Mouse (Mus musculus): ENCODE measurements around the gene Ing4.
"Not testable (repeated sequence)": the region's sequence is repeated elsewhere in the genome, so short reads cannot be mapped to it uniquely, and the experiment has no call there.

Gene Ing4

DNA sequence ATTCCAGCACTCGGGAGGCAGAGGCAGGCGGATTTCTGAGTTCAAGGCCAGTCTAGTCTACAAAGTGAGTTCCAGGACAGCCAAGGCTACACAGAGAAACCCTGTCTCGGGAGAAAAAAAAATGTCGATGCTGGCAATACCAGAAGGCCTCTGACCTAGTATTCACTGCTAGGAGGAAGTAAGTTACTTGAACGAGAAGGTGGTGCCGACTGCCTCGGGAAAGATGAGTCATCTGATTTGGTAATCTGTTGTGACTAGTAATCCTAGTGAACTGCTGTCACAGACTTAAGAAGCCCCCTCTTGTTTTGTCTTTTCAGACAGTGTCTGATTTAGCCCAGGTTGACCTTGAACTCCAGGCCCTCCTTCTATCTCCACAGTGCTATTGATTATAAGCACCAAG, 1.5 kb downstream of the Ing4 start:
- DNase-seq (ENCODE audit: low spot score), result peak; percentile 25

DNA sequence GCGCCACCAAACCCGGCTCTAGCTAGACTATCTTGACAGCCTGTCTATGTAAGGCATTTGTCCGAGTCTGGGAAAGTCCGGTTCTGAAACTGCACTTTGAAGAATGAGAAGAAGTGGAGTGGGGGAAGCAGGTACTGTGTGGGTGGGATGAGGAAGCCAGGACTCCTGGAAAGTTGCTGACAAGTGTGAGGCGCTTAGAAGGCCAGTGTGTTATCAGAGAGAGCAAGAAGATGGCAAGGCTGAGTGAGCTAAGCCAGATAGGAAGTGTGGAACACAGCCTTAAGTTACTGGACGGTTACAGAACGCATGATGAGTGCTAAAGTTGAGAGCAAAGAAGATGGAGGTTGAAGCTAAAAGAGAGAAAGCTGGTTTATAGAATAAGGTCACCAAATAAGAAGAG, 2.5 kb downstream of the Ing4 start:
- no peak for DNase-seq (ENCODE audit: low spot score)

DNA sequence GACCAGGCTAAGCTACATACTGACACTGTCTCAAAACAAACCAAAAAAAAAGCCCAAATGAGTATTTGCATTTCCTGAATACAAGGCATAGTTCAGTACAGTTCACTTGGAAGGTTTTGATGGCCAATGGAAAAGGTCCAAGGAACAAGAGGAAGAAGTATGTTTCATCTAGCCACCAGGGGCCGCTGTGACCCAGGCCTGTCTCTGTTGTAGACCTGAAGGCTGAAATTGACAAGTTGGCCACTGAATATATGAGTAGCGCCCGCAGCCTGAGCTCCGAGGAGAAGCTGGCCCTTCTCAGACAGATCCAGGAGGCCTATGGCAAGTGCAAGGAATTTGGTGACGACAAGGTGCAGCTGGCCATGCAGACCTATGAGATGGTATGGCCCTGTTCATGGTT, 7.1 kb downstream of the Ing4 start:
- DNase-seq (ENCODE audit: low spot score), result peak; percentile 86

DNA sequence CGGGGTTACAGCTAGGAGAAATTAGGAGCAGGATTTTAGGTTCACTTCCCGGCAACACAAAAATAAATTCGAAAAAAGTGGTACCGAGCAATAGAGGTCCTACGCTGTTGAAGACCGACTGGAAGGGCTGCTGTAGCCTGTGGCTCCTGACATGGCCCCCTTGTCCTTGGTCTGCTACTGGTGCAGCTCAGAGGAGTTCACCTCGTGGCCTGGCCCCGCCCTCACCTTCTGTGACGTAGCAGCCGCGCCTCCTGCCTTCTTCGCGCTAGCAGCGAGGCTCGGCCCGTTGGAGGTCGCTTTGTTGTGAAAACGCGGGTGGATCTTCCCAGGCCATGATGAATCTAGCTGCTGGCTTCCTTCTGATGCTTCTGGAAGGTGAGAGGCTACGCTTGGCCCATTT, 10.1 kb downstream of the Ing4 start, which contains the start of gene Acrbp:
Gene Acrbp, plus strand, starts transcription at position 12 of the 400 bp plus-strand sequence.
- no peak for DNase-seq (ENCODE audit: low spot score)

DNA sequence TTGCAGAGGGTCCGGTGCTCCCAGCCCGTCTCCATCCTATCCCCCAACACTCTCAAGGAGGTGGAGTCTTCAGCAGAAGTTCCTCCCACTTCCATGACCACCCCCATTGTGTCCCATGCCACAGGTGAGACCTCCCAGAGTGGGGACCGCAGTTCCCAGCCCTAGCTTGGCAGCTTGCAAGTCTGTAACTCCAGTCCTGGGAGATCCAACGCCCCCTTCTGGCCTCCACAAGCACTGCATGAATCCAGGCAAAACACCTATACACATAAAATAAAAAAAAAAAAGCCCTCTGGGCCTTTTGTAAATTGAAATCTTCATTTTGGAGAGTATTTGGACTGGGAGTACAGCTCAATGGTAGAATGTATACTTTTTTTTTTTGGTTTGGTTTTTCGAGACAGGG, 11.7 kb downstream of the Ing4 start:
- peak; percentile 20 for DNase-seq (ENCODE audit: low spot score)

DNA sequence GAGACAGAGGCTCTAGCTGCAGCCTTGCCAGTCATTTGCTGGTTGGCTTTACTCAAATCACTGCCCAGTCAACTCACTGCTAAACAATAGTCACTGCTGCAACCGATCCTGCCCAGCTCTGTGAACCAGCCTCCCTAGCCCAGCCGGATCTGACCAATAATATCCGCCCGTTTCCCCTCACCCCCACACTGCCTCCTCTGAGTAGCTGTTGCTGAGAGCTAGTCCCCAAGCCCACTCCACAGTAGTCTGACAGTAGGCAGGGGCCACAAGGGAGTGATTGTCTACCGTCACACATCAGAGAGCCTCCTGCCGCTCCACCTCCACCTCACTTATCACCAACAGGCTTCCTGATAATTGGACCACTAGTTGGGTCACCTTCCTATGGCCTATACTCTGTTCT, 21.9 kb downstream of the Ing4 start:
- DNase-seq (ENCODE audit: low spot score), result no peak

DNA sequence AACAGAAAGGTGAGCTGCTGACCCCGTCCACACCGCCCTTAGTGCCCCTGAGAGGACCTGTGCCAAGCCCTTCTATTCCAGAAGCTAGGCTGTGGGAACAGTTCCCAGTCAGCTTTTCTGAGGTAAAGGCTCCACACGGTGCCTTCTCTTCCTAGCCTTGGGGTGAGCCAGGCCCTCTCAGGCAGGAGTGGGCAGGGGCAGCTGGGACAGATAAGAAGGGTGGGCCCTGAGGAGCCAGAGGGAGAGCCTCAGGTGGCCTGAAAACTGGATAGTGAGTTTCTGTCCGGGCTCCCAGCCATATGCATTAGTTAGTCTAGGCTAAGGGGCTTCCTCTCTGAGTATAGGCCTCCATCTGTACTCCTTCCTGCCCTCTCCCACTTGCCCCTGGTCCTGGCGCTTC, 23.0 kb downstream of the Ing4 start:
- no peak for DNase-seq (ENCODE audit: low spot score)

DNA sequence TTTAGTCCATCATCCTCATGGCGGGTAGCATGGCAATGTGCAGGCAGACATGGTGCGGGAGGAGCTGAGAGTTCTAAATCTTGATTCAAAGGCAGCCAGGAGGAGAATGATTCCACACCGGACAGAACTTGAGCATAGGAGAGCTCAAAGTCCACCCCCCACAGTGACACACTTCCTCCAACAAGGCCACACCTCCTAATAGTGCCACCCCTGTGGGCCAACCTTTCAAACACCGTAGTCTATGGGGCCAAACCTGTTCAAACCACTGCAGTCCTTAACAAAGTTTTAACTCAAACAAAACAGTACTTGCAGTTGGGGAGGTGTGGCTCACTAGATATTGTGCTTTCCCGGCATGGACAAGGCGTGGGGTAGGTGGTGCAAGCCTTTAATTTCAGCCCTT, 24.3 kb downstream of the Ing4 start:
- no peak for DNase-seq (ENCODE audit: low spot score)

DNA sequence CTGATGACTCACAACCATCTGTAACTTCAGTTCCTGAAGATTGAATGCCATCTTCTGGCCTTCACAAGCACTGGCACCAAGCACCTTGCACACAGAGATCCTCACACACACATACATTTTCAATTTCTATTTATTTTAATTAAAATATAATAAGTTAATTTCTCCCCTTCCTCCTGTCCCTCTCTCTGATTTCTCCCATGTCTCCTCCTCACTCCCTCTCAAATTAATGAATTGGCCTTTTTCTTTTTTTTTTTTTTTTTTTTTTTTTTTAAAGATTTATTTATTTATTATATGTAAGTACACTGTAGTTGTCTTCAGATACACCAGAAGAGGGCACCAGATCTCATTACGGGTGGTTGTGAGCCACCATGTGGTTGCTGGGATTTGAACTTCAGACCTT, 25.7 kb downstream of the Ing4 start:
- not testable (repeated sequence) for DNase-seq (ENCODE audit: low spot score)

DNA sequence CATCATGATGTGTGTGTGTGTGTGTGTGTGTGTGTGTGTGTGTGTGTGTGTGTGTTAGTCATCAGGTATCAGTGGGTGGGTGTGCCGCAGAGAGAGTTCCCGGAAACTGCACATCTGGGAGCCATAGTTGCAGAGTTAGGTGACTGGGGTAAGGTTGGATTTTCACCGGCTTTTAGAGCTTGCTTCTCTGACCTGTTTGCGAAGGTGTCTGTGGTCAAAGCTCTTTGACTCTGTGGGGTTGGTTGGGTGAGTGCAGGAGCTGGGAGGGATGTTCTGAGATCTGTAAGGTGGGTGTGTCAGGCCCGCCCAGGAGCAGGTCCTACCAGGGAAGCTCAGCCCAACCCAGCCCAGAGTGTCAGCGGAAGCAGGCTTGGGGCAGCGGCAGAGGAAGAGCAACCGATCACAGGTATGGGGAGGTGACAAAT, 28.0 kb downstream of the Ing4 start, which contains the start of gene Lpar5:
Gene Lpar5, plus strand, starts transcription at position 350 of the 425 bp plus-strand sequence.
- DNase-seq (ENCODE audit: low spot score), result no peak

DNA sequence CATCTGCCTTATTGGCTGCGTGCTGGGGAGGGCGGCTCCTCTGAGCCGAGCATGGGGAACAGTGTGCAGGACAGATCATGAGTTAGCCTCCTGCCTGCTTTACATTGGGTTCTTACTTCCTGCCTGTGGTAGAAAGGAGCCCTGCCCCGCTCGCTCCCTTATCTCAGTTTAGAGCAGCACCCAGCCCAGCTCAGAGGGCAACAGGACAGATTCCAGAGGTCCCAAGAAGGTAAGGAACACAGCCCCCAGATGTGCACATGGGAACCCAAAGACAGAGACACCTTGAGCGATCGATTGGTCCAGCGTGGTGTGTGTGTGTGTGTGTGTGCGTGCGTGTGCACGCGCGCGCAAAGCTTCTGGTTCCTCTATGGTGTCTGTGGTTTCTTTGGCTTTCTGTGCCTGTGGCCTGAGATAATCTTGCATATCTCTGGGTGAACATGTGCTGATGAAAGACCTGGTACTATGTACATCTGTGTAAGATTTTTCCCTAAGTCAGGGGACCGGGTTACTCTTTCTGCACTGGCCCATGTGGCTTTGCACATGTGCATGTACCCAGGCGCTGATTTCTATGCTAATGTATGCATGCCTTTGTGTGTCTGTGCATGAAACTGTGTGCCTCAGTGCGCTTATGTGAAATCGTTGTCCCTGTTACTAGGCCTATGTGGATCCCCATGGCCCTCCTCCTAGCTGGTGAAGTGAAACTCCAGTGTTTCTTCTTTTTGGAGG, 31.8 kb downstream of the Ing4 start:
- peak; percentile 72 for DNase-seq (ENCODE audit: low spot score)

DNA sequence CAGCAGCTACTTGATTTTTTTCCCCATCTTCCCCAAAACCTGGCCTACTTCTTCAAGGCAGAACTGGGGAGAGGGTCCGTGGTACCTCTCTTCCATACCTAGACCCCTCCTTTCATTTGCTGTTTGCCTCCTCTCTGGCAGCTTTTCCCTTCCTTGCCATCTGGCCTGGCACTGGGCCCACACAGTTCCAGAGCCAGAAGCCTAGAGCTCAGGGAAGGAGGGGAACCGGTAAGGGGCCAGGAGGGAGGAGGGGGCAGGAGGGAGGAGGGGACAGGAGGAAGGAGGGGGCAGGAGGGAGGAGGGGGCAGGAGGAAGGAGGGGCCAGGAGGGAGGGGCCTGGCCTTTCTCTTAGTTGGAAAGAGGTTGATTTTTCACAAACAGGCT, 32.3 kb downstream of the Ing4 start:
- DNase-seq (ENCODE audit: low spot score), result peak; percentile 84

DNA sequence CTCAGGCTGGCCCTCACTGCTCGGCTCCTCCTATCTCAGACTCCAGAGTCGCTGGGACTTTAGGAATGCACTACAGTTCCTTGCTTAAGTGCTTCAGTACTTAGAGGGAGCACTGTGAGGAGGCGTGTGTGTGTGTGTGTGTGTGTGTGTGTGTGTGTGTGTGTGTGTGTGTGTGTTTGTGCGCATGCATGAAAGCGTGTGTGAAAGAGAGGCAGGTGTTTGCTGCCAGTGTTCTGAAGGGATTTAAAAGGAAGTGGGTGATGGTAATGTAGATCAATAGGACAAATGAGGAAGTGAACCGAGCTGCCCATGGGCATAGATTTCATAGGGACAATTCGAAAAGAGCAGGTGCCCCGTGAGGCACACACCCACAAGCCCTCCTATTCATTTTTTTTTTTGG, 34.3 kb downstream of the Ing4 start:
- DNase-seq (ENCODE audit: low spot score), result no peak

DNA sequence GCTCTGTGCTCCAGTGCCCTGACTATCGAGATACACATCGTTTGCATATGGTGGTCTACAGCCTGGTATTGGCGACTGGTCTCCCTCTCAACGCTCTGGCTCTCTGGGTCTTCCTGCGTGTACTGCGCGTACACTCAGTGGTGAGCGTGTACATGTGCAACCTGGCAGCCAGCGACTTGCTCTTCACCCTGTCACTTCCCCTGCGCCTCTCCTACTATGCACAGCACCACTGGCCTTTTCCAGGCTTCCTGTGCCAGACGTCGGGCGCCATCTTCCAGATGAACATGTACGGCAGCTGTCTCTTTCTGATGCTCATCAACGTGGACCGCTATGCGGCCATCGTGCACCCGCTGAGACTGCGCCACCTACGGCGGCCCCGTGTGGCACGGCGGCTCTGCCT, 41.8 kb downstream of the Ing4 start:
- no peak for DNase-seq (ENCODE audit: low spot score)

DNA sequence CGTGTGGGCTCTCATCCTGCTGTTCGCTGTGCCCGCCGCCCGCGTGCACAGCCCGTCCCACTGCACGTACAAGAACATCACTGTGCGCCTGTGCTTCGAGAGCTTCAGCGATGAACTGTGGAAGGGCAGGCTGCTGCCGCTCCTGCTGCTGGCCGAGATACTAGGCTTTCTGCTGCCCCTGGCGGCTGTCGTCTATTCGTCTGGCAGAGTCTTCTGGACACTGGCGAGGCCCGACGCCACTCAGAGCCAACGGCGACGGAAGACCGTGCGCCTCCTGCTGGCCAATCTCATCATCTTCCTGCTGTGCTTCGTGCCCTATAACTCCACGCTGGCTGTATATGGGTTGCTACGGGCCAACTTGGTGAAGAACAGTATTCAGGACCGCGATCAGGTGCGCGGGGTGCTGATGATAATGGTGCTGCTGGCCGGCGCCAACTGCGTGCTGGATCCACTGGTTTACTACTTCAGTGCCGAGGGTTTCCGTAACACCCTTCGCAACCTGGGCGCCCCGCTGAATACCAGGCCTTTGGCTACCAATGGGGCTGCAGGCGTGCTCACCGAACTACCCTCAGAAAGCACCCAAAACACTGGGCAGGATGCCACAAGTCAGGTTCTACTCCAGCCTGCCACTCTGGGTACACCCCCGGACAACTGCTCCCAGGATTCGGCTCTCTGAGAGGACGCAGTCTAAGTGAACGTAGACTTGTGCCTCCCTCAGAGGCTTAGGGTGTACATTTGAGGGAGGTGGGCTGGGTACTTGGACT, 42.4 kb downstream of the Ing4 start:
- DNase-seq (ENCODE audit: low spot score), result no peak

DNA sequence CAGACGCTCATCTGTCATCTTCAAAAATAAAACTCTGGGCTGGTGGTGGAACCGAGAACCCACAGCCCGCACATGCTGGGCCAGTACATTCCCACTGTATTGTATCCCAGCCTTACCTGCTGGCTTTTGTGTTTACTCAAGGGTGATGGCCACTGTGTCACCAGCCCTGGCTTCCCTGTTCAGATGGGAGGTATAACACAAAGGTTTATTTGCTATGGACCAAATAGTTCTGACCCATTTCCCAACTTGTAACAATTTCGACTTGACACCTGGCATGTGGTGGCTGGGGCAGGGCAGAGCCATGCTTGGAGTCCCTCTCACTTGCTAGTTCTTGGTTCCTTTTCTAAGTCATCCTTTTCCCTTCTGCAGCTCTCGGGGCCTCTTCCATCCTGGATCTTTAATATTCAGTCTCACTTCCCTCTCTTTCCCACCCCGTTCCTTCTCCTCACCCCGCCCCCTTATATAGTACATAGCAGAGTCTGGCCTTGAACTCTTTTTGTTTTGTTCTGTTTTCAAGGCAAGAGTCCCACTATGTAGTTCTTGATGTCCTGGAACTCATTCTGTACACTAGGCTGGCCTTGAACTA, 43.3 kb downstream of the Ing4 start:
- no peak for DNase-seq (ENCODE audit: low spot score)

DNA sequence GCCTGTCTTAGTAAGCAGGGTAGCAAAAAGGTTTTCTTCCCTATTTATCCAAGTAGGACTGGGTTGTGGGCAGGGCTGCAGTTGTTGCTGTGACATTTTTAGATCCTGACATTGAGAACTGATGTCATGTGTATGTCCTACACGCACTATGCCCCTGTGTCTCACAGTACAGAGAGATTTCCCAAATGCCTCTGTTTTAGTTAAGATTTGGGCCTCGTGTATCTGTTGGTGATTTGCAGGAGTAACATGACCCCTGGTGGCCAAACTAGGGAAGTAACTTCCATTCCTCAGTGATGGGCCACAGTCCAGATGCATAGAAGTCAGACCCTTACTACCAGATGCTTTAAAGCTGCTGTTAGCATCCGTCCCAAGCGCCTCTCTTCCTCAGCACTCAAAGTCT, 44.9 kb downstream of the Ing4 start:
- peak; percentile 83 for DNase-seq (ENCODE audit: low spot score)

DNA sequence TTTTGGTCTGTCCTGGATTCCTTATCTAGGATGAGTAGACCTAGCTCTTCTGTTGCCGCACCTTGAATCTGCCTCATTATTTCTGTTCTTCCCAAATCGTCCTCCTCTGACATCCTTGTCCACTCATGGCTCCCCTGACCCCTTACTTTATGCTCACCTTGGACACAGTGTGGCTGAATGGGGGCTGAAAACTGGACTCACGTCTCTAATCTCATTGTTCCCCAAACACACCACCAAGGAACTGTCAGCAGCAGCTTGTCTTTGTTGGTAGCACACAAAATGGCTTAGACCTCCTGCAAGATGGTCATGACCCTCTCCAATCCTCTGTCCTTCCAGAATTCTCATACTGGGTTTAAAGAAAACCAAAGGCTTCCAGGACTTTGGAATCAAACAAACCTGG, 48.4 kb downstream of the Ing4 start:
- DNase-seq (ENCODE audit: low spot score), result no peak

DNA sequence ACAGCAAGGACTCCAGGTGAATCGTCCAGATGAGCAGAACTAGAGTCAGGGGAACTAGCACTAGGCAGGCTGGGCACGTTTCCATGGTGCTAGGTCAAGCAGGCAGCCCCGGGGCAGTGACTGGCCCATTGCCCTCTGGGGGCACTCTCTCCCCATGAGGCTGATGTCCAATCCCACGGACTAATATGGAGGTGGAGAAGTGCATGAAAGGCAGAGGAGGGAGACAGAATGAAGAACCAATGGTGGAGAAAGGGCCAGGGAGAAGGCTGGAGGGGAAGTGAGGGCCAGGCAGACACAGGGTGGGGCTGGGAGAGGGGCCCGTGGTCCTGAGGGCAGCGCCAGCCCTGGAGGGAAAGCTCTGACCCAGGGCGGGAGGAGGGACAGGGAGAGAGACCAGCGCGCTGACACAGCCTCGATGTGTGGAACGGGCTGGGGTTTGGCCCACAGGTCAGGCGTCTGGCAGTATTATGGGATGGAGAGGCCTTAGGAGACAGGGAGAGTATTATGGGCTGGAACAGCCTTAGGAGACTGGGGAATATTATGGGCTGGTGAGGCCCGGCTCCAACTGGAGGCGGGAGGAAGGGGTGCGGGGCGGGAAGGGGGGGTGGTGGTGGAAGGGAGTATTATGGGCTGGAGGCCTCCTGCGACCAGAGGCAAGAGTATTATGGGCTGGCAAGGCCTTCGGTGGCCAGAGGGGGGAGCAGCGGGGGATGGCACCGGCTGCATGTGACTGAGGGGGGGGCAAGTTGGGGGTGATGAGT, 49.2 kb downstream of the Ing4 start:
- peak; percentile 95 for DNase-seq (ENCODE audit: low spot score)

DNA sequence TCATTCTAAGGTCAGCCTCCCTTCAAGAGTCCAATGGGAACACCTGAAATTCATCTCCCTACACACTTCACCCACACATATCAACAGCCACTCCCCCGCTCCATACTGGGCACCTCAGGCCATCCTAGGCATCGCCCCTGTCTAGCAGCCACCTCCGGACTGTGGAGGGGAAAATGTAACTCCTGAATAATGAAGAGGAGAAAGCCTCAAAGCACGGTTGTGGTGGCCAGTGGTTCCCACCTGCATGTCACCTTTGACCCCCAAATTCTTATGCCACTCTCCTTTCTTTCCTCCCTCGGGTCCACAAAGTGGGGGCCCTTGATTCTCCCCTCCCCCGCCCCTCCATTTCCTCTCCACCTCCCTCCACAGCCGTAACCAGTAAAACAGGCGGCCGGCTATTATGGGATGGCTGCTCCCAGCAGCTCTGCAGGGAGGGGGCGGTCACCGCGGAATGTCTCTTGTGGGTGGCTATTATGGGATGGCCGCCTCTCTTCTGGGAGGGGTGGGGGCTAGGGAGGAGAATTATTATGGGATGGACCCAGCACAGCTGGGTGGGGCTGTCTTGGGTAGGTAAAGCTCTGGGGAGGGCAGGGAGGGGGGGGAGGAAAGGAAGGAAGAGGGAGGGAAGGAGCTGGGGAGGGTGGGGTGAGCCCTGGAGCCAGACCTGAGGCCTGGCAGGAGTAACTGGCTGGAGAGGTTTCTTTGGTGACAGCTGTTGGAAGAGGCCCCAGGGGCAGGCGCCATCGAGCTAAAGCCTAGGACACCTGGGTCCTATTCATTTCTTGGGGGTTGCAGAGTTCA, 50.2 kb downstream of the Ing4 start:
- peak; percentile 89 for DNase-seq (ENCODE audit: low spot score)

DNA sequence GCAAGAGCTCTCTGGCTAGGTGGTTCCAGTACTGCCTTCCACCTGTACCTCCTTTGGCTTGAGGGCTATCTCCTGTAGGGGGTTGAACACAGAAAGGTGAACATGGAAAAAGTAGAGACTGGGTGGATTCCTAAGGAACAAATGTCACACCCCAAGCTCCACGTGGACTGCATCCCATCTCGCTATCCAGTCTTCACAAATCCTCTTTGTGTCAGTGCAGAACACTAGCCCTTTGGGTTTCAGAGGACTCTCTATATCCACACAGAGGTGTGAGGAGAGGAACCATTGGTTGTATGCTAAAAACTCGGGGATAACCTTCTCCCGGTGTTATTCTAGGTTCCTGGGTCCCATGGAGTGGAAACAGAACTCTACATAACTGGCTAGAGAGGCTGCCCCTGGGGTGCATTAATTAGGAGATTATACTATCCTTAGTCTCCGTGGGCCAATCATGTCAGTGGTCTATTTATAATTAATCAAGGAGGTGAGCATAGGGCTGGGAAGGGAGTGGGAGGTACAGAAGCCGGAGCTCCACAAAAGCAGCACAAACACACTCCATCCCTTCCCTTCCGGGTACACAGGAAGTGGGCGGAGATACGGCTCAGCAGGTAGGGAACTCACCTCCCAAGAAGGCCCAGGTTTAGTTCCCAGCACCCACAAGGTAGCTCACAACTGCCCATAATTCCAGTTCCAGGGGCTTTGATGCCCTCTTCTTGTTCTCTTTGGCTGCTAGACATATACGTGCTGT, 51.0 kb downstream of the Ing4 start:
- peak; percentile 34 for DNase-seq (ENCODE audit: low spot score)
